Mouse (Mus musculus) midbrain, embryonic 14.5 days (tissue): ENCODE measurements around the gene Havcr2. TPM values are rescaled to one million over a fixed set of nuclear protein-coding genes. Genes with fewer than 3 reads are reported as not detected.
A peak's percentile ranks its signal among the peaks of the same experiment; 100 is the strongest.

Experiments
- ATAC-seq: fragments of 200-750 bp; cut with Nextera tagmentation; 2 replicates; pipeline ENCODE4 v1.8.0; 2017; ENCODE audit warnings: moderate number of reproducible peaks, moderate library complexity; ENCODE audit not compliant: low FRiP score, low TSS enrichment
- DNase-seq: peaks from one replicate; pipeline ENCODE4 v3.0.0-alpha.2; 2015
- H3K27ac ChIP-seq: fragments of 300-500 bp; sonication (generic); replicated peaks from 2 replicates; pipeline ENCODE4 v1.5.1; 2014; ENCODE audit warnings: mild to moderate bottlenecking, low read depth, low read length, moderate library complexity
- H3K27me3 ChIP-seq: fragments of 300-500 bp; sonication (generic); 2 replicates; pipeline ENCODE4 v1.6.1; 2014; ENCODE audit warnings: low read length, control low read depth, mixed read lengths; ENCODE audit not compliant: control insufficient read depth, insufficient read depth
- H3K36me3 ChIP-seq: fragments of 300-500 bp; sonication (generic); 2 replicates; pipeline ENCODE4 v1.6.1; 2014; ENCODE audit warnings: low read length, control low read depth; ENCODE audit not compliant: control insufficient read depth, insufficient read depth
- H3K4me1 ChIP-seq: fragments of 300-500 bp; sonication (generic); 2 replicates; pipeline ENCODE4 v1.6.1; 2014; ENCODE audit warnings: mild to moderate bottlenecking, antibody characterized with exemption, low read length, control low read depth; ENCODE audit not compliant: control insufficient read depth, insufficient read depth
- H3K4me2 ChIP-seq: fragments of 300-500 bp; sonication (generic); 2 replicates; pipeline ENCODE4 v1.6.1; 2014; ENCODE audit warnings: mild to moderate bottlenecking, low read length, moderate library complexity
- H3K4me3 ChIP-seq: fragments of 300-500 bp; sonication (generic); replicated peaks from 2 replicates; pipeline ENCODE4 v1.5.1; 2014; ENCODE audit warnings: low read depth, low read length
- H3K9ac ChIP-seq: fragments of 300-500 bp; sonication (generic); replicated peaks from 2 replicates; pipeline ENCODE4 v1.6.1; 2014; ENCODE audit warnings: mild to moderate bottlenecking, low read length, moderate library complexity
- H3K9me3 ChIP-seq: fragments of 300-500 bp; sonication (generic); 2 replicates; pipeline ENCODE4 v1.6.1; 2016; ENCODE audit warnings: low read length, control low read depth, mixed read lengths; ENCODE audit not compliant: control insufficient read depth
- WGBS: fragments of 180-500 bp; shearing (Covaris S2); extraction: QIAGEN DNeasy Blood & Tissue Kit; methylation state at CpG from one replicate; pipeline ENCODE4 v1.1.7; 2014; 5-methylcytosine and 5-hydroxymethylcytosine counted together
- polyA plus RNA-seq: library from polyadenylated mRNA; unstranded; fragments of >200 nt; fragmentation: Nextera tagmentation; extraction: Ambion mirVana; gene quantifications from 2 replicates; pipeline ENCODE4 v1.2.1, GENCODE M21; 2014

Gene Havcr2
- polyA plus RNA-seq, 1 experiment from 2014 or later: 0.18 TPM

GRCm38 (mm10) chr11:46431129-46431528 lies 23.6 kb upstream of the Havcr2 start:
- no peaks in the 10 kb centered on the region for H3K27me3 ChIP-seq
- H3K9me3 ChIP-seq: no peaks in the 10 kb centered on the region
- peak; percentile 94 for DNase-seq
- no peak overlapping the region for H3K27ac ChIP-seq
- no peaks in the 10 kb centered on the region for H3K4me1 ChIP-seq
- 27% methylated on average over 3 of the region's 3 CpGs for WGBS
- peak; percentile 85 for ATAC-seq
- no peak overlapping the region for H3K4me3 ChIP-seq
- no peak overlapping the region for H3K9ac ChIP-seq
- no peak overlapping the region for H3K4me2 ChIP-seq
- H3K36me3 ChIP-seq: no peaks in the 10 kb centered on the region

- DNase-seq (no peak), ATAC-seq (no peak)
Observed at GRCm38 (mm10) chr11:46435363-46435762, 19.4 kb upstream of the Havcr2 start.

DNA sequence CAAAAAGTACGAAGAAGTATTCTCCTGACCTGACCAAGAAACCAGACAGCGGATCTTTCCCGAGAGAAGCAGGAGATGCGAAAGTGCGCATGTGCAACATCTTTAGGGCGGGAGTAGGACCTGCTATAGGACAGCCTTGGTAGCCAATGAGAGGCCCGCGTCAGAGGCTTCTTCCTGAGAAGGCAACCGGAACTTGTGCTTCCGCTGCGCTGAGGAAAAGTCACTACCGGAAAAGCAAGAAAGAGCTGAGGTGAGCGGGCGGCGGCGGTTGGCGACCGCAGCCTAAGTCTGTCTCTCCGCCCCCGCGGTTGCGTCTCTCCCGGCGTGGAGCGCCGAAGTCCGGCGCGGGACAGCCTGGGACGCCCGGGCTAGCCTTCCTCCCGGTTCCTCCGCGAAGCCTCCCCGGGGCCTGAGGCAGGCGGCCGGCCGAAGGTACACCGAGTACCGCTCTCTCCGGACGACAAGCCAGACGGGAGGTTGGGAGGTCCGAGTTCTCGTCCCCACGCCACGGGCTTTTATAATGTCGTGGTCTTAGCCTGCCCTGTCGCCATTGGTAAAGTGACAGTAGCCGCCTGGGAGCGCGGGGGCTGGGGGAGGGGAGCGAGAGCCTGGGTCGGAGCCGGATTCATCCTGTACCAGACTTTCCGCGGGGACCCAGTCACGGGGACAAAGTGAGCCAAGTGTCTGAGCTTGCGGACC lies 17.8 kb upstream of the Havcr2 start, which contains the start of gene Med7:
Gene Med7, plus strand, starts transcription at position 166 of the 699 bp plus-strand sequence.
- Histone ChIP-seq H3K9ac (peak within 1 kb of the TSS; percentile 78), H3K36me3 (peaks cover 24% of the 10 kb centered on the region), H3K4me2 (peak within 1 kb of the TSS; percentile 89), H3K27ac (peak within 1 kb of the TSS; percentile 91), H3K4me3 (peak within 1 kb of the TSS; percentile 96), H3K27me3 (no peaks in the 10 kb centered on the region), H3K4me1 (peaks cover 5% of the 10 kb centered on the region), H3K9me3 (no peaks in the 10 kb centered on the region)
- ATAC-seq (peak; percentile 99), DNase-seq (peak; percentile 98)
- WGBS: under 1% methylated on average over 59 of the region's 59 CpGs

More at GRCm38 (mm10) chr11:46435363-46435762, 19.4 kb upstream of the Havcr2 start:
- Histone ChIP-seq H3K4me1 (peaks cover 5% of the 10 kb centered on the region), H3K4me2 (no peak overlapping the region), H3K27ac (no peak overlapping the region), H3K9me3 (no peaks in the 10 kb centered on the region), H3K27me3 (no peaks in the 10 kb centered on the region), H3K9ac (no peak overlapping the region), H3K4me3 (no peak overlapping the region), H3K36me3 (peaks cover 13% of the 10 kb centered on the region)

DNA sequence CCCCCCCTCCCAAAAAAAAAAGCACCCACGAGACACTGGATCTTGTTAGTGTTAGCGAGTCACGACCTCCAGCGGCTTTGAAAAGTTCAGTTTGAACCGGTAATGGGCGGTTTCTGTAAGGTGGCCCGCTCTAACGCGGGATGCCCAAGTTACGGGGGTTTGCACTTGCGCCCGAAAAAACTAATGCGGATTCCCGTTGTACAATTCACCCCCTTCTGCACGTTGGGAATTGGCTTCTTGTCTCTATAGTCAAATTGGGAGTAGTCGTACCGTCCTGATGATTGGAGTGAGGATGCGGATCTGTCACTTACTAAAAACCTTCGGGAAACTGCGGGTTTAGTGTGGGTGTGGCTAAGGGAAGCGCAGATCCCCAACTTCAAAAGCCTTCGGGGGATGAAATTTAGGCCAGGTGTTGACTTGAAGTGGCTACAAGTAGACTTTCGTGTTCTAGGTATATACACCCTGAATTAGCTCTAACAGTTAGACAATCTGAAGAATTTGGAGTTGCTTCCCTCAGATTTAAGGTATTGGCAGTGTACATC lies 17.2 kb upstream of the Havcr2 start:
- H3K36me3 ChIP-seq: peaks cover 31% of the 10 kb centered on the region
- peaks cover 5% of the 10 kb centered on the region for H3K4me1 ChIP-seq
- H3K27ac ChIP-seq: no peak overlapping the region
- H3K9ac ChIP-seq: peak overlapping the region; percentile 78
- DNase-seq (peak; percentile 66), ATAC-seq (no peak)
- H3K27me3 ChIP-seq: no peaks in the 10 kb centered on the region
- H3K4me3 ChIP-seq: peak overlapping the region; percentile 96
- H3K4me2 ChIP-seq: peak overlapping the region; percentile 89
- WGBS: 2% methylated on average over 23 of the region's 23 CpGs
- no peaks in the 10 kb centered on the region for H3K9me3 ChIP-seq

GRCm38 (mm10) chr11:46439005-46439543 lies 15.7 kb upstream of the Havcr2 start:
- Histone ChIP-seq H3K4me3 (no peak overlapping the region), H3K9ac (no peak overlapping the region), H3K4me2 (no peak overlapping the region), H3K9me3 (no peaks in the 10 kb centered on the region), H3K4me1 (peaks cover 5% of the 10 kb centered on the region), H3K27me3 (no peaks in the 10 kb centered on the region), H3K36me3 (peaks cover 39% of the 10 kb centered on the region), H3K27ac (no peak overlapping the region)
- DNase-seq (no peak), ATAC-seq (no peak)
- 92% methylated on average over 5 of the region's 5 CpGs for WGBS

- no peak overlapping the region for H3K4me2 ChIP-seq
- DNase-seq: no peak
- H3K27ac ChIP-seq: no peak overlapping the region
- no peak overlapping the region for H3K9ac ChIP-seq
- peaks cover 5% of the 10 kb centered on the region for H3K4me1 ChIP-seq
- H3K9me3 ChIP-seq: no peaks in the 10 kb centered on the region
- WGBS: 98% methylated on average over 1 of the region's 1 CpGs
- ATAC-seq: no peak
- no peak overlapping the region for H3K4me3 ChIP-seq
- peaks cover 39% of the 10 kb centered on the region for H3K36me3 ChIP-seq
- no peaks in the 10 kb centered on the region for H3K27me3 ChIP-seq
Observed at GRCm38 (mm10) chr11:46441774-46442173, 13.0 kb upstream of the Havcr2 start.

DNA sequence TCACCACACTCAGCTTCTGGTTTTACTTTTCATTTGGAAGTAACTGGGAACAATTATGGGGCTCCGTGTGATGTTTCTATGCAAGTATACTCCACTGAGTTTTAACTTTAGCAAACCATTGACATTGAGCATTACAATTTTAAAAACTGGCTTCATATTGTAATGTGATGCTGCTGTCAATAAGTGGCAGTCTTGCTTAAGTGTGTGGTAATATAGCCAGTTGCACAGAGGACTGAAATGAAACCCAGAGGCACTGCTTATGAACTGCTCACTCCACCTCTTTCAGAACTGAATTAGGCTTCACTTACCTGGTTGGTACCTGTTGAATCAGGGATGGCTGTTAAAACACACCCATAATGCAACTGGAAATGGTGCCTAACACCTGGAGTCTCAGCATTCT lies 11.6 kb upstream of the Havcr2 start:
- Histone ChIP-seq H3K9me3 (no peaks in the 10 kb centered on the region), H3K27me3 (no peaks in the 10 kb centered on the region), H3K4me1 (no peaks in the 10 kb centered on the region), H3K4me3 (no peak overlapping the region), H3K9ac (no peak overlapping the region), H3K36me3 (peaks cover 39% of the 10 kb centered on the region), H3K4me2 (no peak overlapping the region), H3K27ac (no peak overlapping the region)
- DNase-seq (no peak), ATAC-seq (no peak)
- 95% methylated on average over 1 of the region's 1 CpGs for WGBS

- 93% methylated on average over 5 of the region's 5 CpGs for WGBS
- Histone ChIP-seq H3K4me2 (no peak overlapping the region), H3K27me3 (no peaks in the 10 kb centered on the region), H3K4me3 (no peak overlapping the region), H3K9me3 (no peaks in the 10 kb centered on the region), H3K9ac (no peak overlapping the region), H3K27ac (no peak overlapping the region), H3K36me3 (peaks cover 39% of the 10 kb centered on the region), H3K4me1 (no peaks in the 10 kb centered on the region)
- no peak for ATAC-seq
- no peak for DNase-seq
Observed at GRCm38 (mm10) chr11:46443979-46444378, 10.8 kb upstream of the Havcr2 start.

- Histone ChIP-seq H3K4me3 (no peak overlapping the region), H3K27ac (no peak overlapping the region), H3K4me1 (no peaks in the 10 kb centered on the region), H3K27me3 (no peaks in the 10 kb centered on the region), H3K36me3 (peaks cover 18% of the 10 kb centered on the region), H3K9ac (no peak overlapping the region), H3K4me2 (no peak overlapping the region), H3K9me3 (no peaks in the 10 kb centered on the region)
- DNase-seq (no peak), ATAC-seq (no peak)
- WGBS: 93% methylated on average over 6 of the region's 6 CpGs
Observed at GRCm38 (mm10) chr11:46446150-46446549, 8.6 kb upstream of the Havcr2 start.
